Mouse (Mus musculus) T-helper 1 cell (primary cell): ENCODE data around the gene Tdp1.

Experiments used
- in situ Hi-C: fragments of 300-600 bp; cut with MboI, MseI; formaldehyde crosslinking; loops from one replicate; pipeline ENCODE4 v1.15.1; 2025; ENCODE audit warnings: high pct_unique_total_duplicates

Tdp1 gene

GRCm38 (mm10) chr12:99958068-99959060 is 74.0 kb downstream of the Tdp1 start:
- in situ Hi-C loops, result no loop called here

- in situ Hi-C loops, result no loop called here
Observed at GRCm38 (mm10) chr12:99959291-99959690, 75.0 kb downstream of the Tdp1 start.

GRCm38 (mm10) chr12:99959930-99960329 is 75.6 kb downstream of the Tdp1 start:
- in situ Hi-C loops, result no loop called here

DNA sequence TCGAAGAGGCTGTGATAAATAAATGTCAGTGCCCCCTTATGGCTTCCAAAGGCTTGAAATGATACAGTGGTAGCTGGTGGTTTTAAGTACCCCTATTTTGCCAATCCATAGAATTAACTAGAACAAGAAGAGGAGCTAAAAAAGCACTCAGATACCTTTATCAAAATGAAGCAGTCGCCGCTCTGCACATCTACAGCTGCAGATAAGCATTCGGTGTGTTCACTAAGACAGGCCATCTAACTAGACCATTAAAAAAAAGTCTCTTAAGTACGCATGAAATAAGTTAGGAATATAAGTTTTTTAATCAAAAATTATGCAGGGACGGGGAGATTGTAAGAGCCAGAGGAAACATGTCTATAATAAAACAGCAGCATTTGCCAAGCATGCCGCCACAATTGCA is 76.4 kb downstream of the Tdp1 start:
- in situ Hi-C loops, result no loop called here

DNA sequence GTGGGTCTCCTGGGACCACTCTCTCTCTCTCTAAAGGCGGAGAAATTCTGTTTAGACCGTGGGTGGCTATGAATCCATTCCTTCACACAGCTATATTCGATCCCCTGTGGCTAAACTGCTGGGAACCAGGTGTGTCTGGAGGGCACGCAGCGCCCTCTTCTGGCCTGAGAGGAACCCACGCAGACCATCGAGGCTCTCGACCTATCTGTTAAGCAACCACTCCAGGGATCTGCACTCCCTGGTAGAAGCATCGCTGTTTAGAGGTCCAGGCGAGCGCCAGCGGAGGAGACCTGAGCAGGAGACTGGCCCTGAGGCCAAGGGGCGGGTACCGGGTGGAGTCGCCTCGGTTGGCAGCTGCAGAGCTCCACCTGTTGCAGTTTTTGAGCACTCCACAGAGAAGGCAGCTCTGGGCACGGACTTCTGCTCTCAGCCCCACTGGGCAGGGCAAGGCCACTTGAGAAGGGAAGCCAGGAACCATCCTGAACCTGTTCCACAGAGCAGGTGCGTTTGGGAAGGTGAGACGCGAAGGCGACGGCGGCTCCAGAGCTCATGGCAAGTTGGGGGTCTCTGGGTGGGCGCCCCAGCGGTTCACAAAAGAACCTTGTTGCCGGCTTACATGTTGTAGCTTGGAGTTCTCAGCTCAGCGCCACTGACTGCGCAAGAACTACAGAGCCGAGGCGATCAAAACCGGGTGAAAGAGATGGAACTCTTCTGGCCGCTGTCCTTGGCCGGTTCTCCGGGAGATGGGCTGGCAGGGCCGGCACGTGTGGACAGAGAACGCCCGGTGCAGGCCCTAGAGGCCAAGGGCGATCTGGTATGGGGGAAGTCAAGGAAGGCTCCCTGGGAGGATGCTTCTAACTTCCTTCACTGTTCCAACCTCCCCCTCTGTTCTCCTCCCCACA is 80.2 kb downstream of the Tdp1 start, which contains the start of gene Kcnk13:
Gene Kcnk13, plus strand, starts transcription at position 199 of the 902 bp plus-strand sequence.
- in situ Hi-C loops, result loop anchor here (5.0 kb wide), 2 partner anchors 422 to 877 kb away; no protein-coding TSS in a partner anchor

DNA sequence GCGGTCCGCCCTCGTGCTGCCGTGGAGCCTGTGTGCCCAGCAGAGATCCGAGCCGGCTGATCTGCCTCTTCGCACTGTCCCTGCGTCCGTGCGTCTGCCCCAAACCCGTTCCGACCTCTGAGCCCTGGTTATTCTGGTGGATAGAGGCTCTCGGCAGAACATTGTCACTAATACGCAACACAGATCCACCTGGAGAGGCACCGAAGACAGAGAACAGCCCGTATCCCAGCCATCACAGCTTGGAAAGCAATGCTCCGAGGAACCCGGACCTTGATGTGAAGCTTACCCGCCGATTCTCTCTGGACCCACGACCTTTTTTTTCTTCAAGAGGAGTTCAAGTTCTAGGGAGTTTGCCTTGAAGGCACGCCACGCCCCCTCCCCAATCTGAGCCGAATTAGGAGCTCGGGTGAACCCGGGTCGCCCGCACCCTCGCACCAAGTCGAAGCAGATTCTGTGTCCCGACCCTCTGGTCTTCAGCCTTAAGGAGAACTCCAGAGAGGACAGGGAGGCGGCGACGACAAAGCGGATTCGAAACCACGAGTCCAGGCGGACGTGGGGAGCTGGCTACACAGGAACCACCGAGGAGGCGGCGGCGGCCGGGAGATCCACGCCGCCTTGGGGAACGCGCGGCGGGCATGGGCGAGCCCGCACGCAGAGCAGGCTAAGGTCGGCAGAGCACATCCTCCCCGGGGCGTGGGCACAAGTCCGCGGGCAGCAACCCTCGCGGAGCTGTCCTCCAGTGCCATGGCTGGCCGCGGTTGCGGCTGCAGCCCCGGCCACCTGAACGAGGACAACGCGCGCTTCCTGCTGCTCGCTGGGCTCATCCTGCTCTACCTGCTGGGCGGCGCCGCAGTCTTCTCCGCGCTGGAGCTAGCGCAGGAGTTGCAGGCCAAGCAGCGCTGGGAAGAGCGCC is 81.1 kb downstream of the Tdp1 start:
- in situ Hi-C loops, result loop anchor here (5.0 kb wide), 2 partner anchors 423 to 878 kb away; no protein-coding TSS in a partner anchor

GRCm38 (mm10) chr12:99966116-99966770 is 81.9 kb downstream of the Tdp1 start:
- in situ Hi-C loops, result loop anchor here (5.0 kb wide), 2 partner anchors 424 to 879 kb away; no protein-coding TSS in a partner anchor

DNA sequence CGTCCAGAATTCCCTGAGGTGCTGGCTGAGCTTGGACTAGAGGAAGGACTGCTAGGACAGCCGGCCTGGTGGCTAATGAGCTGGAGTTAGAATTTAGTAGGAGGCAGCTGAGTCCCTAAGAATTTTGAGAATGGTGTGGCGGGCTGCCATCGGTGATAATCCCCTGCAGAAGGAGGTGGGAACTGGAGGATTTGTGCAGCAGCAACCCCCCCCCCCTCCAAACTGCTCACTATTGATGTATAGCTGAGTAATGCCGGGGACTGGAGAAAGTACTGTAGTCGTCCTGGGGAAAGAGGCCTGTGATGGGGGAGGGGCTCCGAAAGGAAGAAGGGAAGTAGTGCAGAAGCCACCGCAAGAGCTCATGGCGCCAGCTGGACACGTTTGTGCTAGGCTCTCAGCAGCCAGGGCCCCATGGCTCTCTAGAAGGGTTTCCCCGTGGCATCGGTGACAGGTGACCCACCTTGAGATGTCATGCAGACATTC is 82.6 kb downstream of the Tdp1 start:
- in situ Hi-C loops, result loop anchor here (5.0 kb wide), 2 partner anchors 425 to 880 kb away; no protein-coding TSS in a partner anchor

GRCm38 (mm10) chr12:99969906-99970305 is 85.6 kb downstream of the Tdp1 start:
- in situ Hi-C loops, result loop anchor here (5.0 kb wide), 3 partner anchors 132 to 883 kb away; no protein-coding TSS in a partner anchor

DNA sequence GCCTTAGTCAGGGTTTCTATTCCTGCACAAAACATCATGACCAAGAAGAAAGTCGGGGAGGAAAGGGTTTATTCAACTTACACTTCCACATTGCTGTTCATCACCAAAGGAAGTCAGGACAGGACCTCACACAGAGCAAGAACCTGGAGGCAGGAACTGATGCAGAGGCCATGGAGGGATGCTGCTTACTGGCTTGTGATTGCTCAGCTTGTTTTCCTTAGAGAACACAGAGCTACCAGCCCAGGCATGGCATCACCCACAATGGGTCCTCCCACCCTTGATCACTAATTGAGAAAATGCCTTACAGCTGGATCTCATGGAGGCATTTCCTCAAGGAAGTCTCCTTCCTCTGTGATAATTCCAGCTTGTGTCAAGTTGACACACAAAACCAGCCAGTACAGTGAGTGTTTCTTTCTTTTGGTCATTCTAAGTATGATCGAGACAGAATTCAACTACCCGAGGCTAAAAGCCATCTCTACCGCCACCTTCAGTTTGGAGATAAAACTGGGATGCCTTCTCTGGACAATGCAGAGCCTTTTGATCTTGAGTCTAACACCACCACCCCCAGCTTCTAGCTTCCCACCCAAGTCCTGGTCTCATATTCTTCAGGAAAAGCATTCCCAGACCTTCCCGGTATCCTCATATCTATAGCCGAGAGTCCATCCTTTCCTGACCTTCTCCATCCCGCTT is 87.0 kb downstream of the Tdp1 start:
- in situ Hi-C loops, result loop anchor here (5.0 kb wide), 1 partner anchor 131 kb away; no protein-coding TSS in a partner anchor

DNA sequence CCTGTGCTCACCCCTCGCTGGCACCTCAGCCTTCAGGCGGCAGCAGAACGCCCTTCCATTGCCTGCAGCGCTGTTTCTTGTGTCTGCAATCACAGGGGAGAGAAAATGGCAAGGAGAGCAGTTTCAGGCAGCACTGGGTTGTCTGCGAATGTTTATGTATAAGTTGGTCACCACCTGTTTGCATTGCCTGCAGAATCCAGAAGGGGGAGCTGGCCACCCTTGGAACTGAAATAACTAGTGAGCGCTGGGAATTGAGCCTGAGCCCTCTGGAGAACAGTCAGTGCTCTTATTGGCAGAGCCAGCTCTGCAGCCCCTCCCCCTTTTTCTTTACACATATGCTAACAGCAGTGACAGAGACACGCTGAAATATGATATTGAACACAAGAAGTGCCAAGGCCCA is 88.5 kb downstream of the Tdp1 start:
- in situ Hi-C loops, result loop anchor here (5.0 kb wide), 1 partner anchor 129 kb away; no protein-coding TSS in a partner anchor

DNA sequence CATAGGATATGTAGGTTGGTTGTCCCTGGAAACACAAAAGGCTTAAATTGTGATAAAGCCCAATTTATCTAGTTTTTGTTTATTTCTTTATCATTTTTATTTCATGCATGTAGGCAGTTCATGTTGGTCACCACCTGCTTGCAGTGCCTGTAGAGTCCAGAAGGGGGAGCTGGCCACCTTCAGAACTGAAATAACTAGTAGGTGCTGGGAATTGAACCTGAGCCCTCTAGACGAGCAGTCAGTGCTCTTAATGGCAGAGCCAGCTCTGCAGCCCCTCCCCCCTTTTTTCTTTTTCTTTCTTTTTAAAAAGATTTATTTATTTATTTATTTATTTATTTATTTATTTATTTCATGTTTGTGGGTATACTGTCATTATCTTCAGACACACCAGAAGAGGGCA is 89.3 kb downstream of the Tdp1 start:
- in situ Hi-C loops, result loop anchor here (5.0 kb wide), 1 partner anchor 129 kb away; no protein-coding TSS in a partner anchor

DNA sequence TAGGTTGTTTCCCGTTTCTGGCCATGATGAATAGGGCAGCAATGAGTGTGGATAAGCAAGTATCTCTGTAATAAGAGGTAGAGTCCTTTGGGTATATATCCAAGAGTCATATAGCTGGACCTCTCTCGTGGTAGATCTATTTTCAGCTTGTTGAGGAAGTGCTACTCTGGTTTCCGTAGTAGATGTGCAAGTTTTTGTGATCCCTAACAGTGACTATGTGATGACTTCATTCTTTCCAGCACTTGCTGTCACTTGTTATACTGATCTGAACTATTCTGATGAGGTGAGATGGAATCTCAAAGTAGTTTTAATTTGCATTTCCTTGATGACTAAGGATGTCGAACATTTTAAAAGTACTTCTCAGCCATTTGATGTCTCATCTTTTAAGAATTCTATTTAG is 95.2 kb downstream of the Tdp1 start:
- in situ Hi-C loops, result no loop called here

DNA sequence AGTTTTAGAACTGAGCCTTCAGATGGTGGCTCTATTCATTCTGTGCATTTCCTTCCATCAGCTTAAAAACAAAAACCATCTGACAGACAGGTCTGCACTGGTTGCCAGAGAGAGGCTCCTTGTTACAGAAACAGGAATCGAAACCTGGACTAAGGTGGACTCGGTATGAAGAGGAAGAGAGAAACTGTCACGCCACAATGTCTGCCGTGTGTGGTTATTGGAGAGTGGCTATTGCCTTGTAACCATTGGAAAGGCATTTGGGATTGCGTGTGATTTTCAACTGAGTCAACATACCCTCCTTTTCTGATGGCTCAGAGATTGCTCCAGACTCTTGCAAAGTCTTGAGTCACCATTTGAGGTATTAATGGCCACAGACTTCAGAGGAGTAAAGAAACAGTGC is 102.5 kb downstream of the Tdp1 start:
- in situ Hi-C loops, result no loop called here

DNA sequence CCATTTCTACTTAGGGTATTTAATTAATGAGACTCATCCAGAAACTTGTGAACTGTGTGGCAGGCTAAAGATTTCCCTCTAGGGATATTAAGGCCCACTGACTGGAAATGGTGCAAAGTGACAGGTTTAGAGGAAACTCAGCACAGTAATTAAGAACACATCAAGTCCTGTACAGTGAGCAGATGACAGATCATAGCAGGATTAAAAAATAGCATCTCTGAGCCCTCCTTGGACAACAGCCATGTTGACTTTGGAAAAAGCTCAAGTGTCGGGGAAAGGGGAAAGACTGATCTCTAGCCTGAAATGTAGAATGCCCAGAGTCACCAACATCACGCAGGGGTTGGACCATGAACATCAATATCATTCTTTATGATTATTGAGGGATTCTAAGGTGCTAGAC is 103.8 kb downstream of the Tdp1 start:
- in situ Hi-C loops, result no loop called here

DNA sequence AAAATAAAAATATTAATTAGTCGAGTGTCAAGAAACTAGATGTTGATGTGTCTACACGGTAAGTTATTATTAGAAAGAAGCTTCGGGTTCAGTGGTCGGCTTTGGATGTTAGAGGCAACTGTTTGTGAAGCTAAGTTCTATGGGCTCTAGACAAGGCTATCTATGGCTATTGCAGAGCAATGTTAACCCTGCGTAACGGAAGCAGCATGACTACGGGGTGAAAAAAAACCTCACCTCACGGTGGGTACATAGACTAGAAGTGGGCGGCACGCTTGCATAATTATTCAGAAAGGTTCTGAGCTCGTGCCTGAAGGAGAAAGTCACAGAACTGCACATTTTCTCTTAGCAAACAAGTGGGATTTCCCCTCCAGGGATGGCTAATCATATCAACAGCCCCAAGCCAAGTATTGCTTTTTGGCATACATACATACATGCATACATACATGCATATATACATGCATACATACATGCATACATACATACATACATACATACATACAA is 108.1 kb downstream of the Tdp1 start:
- in situ Hi-C loops, result no loop called here

GRCm38 (mm10) chr12:99993146-99993890 is 109.0 kb downstream of the Tdp1 start:
- in situ Hi-C loops, result no loop called here

- in situ Hi-C loops, result no loop called here
Observed at GRCm38 (mm10) chr12:99995951-99996350, 111.6 kb downstream of the Tdp1 start.
